Mouse (Mus musculus): ENCODE measurements around the gene Nlgn3.

DNA sequence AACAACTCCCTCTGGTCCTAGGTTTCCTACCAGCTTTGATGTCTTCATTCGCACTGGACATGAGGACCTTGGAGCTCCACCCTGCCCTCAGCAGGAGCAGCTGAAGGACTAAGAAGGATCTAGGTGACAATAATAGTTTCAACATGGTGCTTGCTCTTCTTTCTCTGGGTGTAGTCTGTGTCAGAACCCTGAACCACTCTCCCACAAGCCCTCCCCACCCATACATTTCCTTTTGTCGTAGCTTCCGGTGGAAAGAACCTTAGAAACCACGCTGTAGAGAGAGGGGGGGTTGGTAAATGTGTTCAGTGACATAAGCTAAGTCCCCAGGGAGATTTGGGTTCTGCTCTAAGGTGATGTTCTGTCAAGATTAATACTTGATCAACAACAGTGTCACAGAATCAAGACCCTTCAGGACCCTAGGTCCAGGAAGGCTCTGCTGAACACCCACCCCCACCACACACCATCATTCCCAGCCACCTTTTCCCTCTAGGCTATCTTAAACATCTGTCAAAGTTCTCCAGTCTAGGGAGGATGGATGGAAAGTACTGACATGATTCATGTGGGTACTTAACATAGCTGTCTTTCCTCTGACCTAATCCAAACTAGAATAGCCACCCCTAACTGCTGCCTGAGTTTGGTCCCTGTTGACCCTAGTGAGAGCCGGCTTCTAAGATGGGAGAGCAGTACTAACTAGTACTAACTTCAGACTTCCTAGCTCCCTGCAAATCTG is 30.8 kb upstream of the Nlgn3 start, which contains the start of gene Il2rg:
- TF ChIP-seq CTCF (IDR thresholded peaks at IDR 0.05; ENCODE audit: low read depth) (no peak), EP300 (IDR thresholded peaks at IDR 0.05; ENCODE audit: low read depth) (no peak)

Data from liver, embryonic 14.5 days (tissue).